Comparison of ENCODE assay signal across 40 mouse cellular contexts in the genomic region with DNA sequence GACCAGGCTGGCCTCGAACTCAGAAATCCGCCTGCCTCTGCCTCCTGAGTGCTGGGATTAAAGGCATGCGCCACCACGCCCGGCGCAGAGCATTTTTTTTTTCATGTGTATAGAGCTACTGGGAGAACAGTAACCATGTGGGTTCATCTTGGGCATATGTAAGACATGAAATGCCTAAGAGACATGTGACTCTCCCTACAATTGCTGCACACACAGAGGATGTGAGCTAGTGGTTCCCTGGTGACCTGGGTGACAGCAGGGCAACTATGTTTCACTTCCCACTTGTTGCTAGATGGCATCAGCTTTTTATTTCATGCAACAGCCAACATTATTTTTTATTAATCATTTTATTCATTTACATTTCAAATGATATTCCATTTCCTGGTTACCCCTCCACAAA. TPM values are rescaled to one million over a fixed set of nuclear protein-coding genes. Genes with fewer than 3 reads are reported as not detected.
DNase-seq lines count a peak whose midpoint lies in the region; ATAC-seq and TF ChIP-seq lines count a peak whose summit lies in the region.
"Had no signal": no experiment of that assay in that cellular context is flagged by ENCODE, and none has a peak within 500 bp of the region (broad histone marks: within the 10 kb centered on the region; RNA-seq: fewer than 3 reads in every experiment).

No protein-coding gene starts in this region.

- H3K4me2 ChIP-seq in CH12.LX (ENCODE audit: insufficient read depth, low read depth, poor library complexity, severe bottlenecking): no peak overlapping the region
- H3K4me2 ChIP-seq: embryonic facial prominence, embryonic 12.5 days; heart, embryonic 15.5 days; kidney, embryonic 15.5 days; limb, embryonic 12.5 days; liver, embryonic 12.5 days; midbrain, embryonic 13.5 days had no signal

- 94% methylated on average over 6 of the region's 6 CpGs for WGBS in midbrain, embryonic 10.5 days

- no peak overlapping the region for H3K9ac ChIP-seq in CH12.LX (ENCODE audit: insufficient read depth, low read depth)
- H3K9ac ChIP-seq: embryonic facial prominence, embryonic 12.5 days; heart, embryonic 15.5 days; kidney, embryonic 15.5 days; limb, embryonic 12.5 days; liver, embryonic 12.5 days; liver, postnatal 0 days; midbrain, embryonic 13.5 days had no signal

- no peak for TF ChIP-seq POLR2A in CH12.LX (IDR thresholded peaks at IDR 0.05; ENCODE audit: low read depth, low read length)

- no peaks in the 10 kb centered on the region for H3K9me3 ChIP-seq in CH12.LX (replicated peaks; ENCODE audit: low read length)
- H3K9me3 ChIP-seq in midbrain, embryonic 10.5 days (replicated peaks): no peaks in the 10 kb centered on the region
- H3K9me3 ChIP-seq: embryonic facial prominence, embryonic 12.5 days; heart, embryonic 15.5 days; kidney, embryonic 15.5 days; limb, embryonic 12.5 days; liver, embryonic 12.5 days; megakaryocyte, embryonic 14.5 days; midbrain, embryonic 13.5 days had no signal

- TF ChIP-seq EP300 in CH12.LX (IDR thresholded peaks at IDR 0.05; ENCODE audit: low read length): no peak

- H3K4me1 ChIP-seq in CH12.LX (ENCODE audit: control insufficient read depth in 1 of 2, insufficient read depth in 2 of 2): peaks cover 0 to 8% of the 10 kb centered on the region in 2 experiments; a peak in 1 of 4 replicates
- no peaks in the 10 kb centered on the region for H3K4me1 ChIP-seq in midbrain, embryonic 10.5 days
- H3K4me1 ChIP-seq: embryonic facial prominence, embryonic 12.5 days; heart, embryonic 15.5 days; kidney, embryonic 15.5 days; limb, embryonic 12.5 days; liver, embryonic 12.5 days; megakaryocyte, embryonic 14.5 days; midbrain, embryonic 13.5 days had no signal

- H3K36me3 ChIP-seq in CH12.LX (replicated peaks in 1 of 2; ENCODE audit: control insufficient read depth in 1 of 2, insufficient read depth in 1 of 2, low read length in 1 of 2): no peaks in the 10 kb centered on the region
- no peaks in the 10 kb centered on the region for H3K36me3 ChIP-seq in splenic B cell, adult 2 months (ENCODE audit: control insufficient read depth, insufficient read depth, low read length, poor library complexity, severe bottlenecking)
- no peaks in the 10 kb centered on the region for H3K36me3 ChIP-seq in midbrain, embryonic 10.5 days
- H3K36me3 ChIP-seq: embryonic facial prominence, embryonic 12.5 days; heart, embryonic 15.5 days; kidney, embryonic 15.5 days; limb, embryonic 12.5 days; liver, embryonic 12.5 days; midbrain, embryonic 13.5 days had no signal

- H3K4me3 ChIP-seq in CH12.LX (replicated peaks in 1 of 3; ENCODE audit: low read depth in 2 of 3, low read length in 2 of 3, poor library complexity in 1 of 3): no peak overlapping the region
- no peak overlapping the region for H3K4me3 ChIP-seq in midbrain, embryonic 10.5 days
- H3K4me3 ChIP-seq: embryonic facial prominence, embryonic 12.5 days; heart, embryonic 15.5 days; kidney, embryonic 15.5 days; left cerebral cortex, adult 2 months; limb, embryonic 12.5 days; liver, embryonic 12.5 days; megakaryocyte, embryonic 14.5 days; midbrain, embryonic 13.5 days had no signal

- dilution Hi-C loops in CH12.LX (cut with MboI; ENCODE audit: extremely low pct_ligation_motif_present, extremely low pct_unique_long_range_greater_than_20kb, low sequenced_read_pairs): no loop called here

- no peaks in the 10 kb centered on the region for H3K79me2 ChIP-seq in CH12.LX (replicated peaks; ENCODE audit: control insufficient read depth, extremely low read depth, insufficient read depth, poor library complexity, severe bottlenecking)

- TF ChIP-seq CTCF in CH12.LX (conservative IDR thresholded peaks at IDR 0.05 in 1 of 2, IDR thresholded peaks at IDR 0.05 in 1 of 2; ENCODE audit: low read depth in 2 of 2, low read length in 2 of 2): no peak

- in situ Hi-C loops in CH12.LX (cut with MboI; ENCODE audit: low pct_ligation_motif_present, low pct_unique_long_range_greater_than_20kb, low sequenced_read_pairs): loop anchor here (25.0 kb wide), 1 partner anchor 350 kb away; no protein-coding TSS in a partner anchor

- no peaks in the 10 kb centered on the region for H3K27me3 ChIP-seq in CH12.LX (replicated peaks)
- no peaks in the 10 kb centered on the region for H3K27me3 ChIP-seq in splenic B cell, adult 2 months (ENCODE audit: control insufficient read depth, insufficient read depth, low read length, poor library complexity, severe bottlenecking)
- no peaks in the 10 kb centered on the region for H3K27me3 ChIP-seq in midbrain, embryonic 10.5 days (ENCODE audit: low read depth, poor library complexity, severe bottlenecking)
- H3K27me3 ChIP-seq: embryonic facial prominence, embryonic 12.5 days; heart, embryonic 15.5 days; kidney, embryonic 15.5 days; limb, embryonic 12.5 days; liver, embryonic 12.5 days; midbrain, embryonic 13.5 days had no signal

- ATAC-seq in monocyte, adult 5-6 weeks (replicated peaks; ENCODE audit: insufficient number of reproducible peaks, low FRiP score, low TSS enrichment, poor library complexity, severe bottlenecking): no peak
- peak; percentile 100 for ATAC-seq in granulocyte monocyte progenitor cell, adult 5-6 weeks (replicated peaks; ENCODE audit: poor library complexity, severe bottlenecking)
- ATAC-seq: forebrain, embryonic 14.5 days; hindbrain, embryonic 16.5 days; liver, embryonic 12.5 days; liver, postnatal 0 days; midbrain, embryonic 13.5 days; Patski had no signal

- TF ChIP-seq RAD21 in CH12.LX (IDR thresholded peaks at IDR 0.05; ENCODE audit: low read depth, low read length): no peak

- no peak overlapping the region for H3K27ac ChIP-seq in CH12.LX (ENCODE audit: insufficient read depth, low read depth)
- no peak overlapping the region for H3K27ac ChIP-seq in midbrain, embryonic 10.5 days (replicated peaks)
- H3K27ac ChIP-seq: embryonic facial prominence, embryonic 12.5 days; heart, embryonic 15.5 days; kidney, embryonic 15.5 days; left cerebral cortex, adult 2 months; limb, embryonic 12.5 days; liver, embryonic 12.5 days; midbrain, embryonic 13.5 days had no signal

- DNase-seq in monocyte, adult 2 months (ENCODE audit: low read depth in 1 of 2, low spot score in 2 of 2): peak; percentile 8 to 35
- DNase-seq in CH12.LX (ENCODE audit: extremely low read depth): no peak
- DNase-seq in splenic B cell, adult 2 months (ENCODE audit: low read depth, low spot score): peak; percentile 55
- no peak for DNase-seq in layer of hippocampus, adult 8-10 months (ENCODE audit: low spot score in 2 of 2)
- no peak for DNase-seq in midbrain, embryonic 10.5 days (ENCODE audit: low spot score)
- DNase-seq: adrenal gland, postnatal 25 days; cerebellum, adult 9-10 months; cerebellum, postnatal 36 days; embryo, embryonic 11 days; gastrocnemius, postnatal 25 days; kidney, adult 18-20 months; kidney, postnatal 25 days; liver, postnatal 0 days; right cerebral cortex, postnatal 25 days; thymus, postnatal 14 days had no signal

TF ChIP-seq in CH12.LX, 34 proteins besides CTCF, POLR2A, EP300 and RAD21:
- no peak for TF ChIP-seq NRF1 (IDR thresholded peaks at IDR 0.05; ENCODE audit: low read depth, low read length)
- TF ChIP-seq IRF4 (IDR thresholded peaks at IDR 0.05; ENCODE audit: low read depth, low read length): 0 out of 2 replicates have a peak, but pooled peaks have one; percentile 10

RNA-seq across cellular contexts. Expression of gene Ublcp1, which starts 32.5 kb away (rescaled TPM):
- 50.1 to 70.9 TPM (median 70.8 TPM) in 3 replicates for total RNA-seq in monocyte, adult 5-6 weeks (2017)
- 18.9 and 20.2 TPM in 2 replicates for total RNA-seq in CH12.LX (2012; rRNA removed)
- total RNA-seq in CH12.LX (2014; rRNA removed): 34.1 and 45.6 TPM in 2 replicates
- 24.9 and 26.7 TPM in 2 replicates for polyA plus RNA-seq in CH12.LX (2012; ENCODE audit: insufficient read length, low read depth)
- 8.4 and 9.3 TPM in 2 replicates for total RNA-seq in granulocyte monocyte progenitor cell, adult 5-6 weeks (2014; fragmentation: Nextera tagmentation)
- total RNA-seq in granulocyte monocyte progenitor cell, adult 5-6 weeks (2017): 4.7 and 12.6 TPM in 2 replicates
- 10 to 100 TPM; 47.9 to 53.0 (median 48.9) TPM for total RNA-seq in layer of hippocampus, adult 8-10 months (2022)
- 72.3 and 74.4 TPM in 2 replicates for polyA plus RNA-seq in midbrain, embryonic 10.5 days (2016; fragmentation: Nextera tagmentation; extraction: Ambion mirVana)

RNA-seq across cellular contexts. Expression of gene Il12b, which starts 37.9 kb away (rescaled TPM):
- not detected in 3 replicates for total RNA-seq in monocyte, adult 5-6 weeks (2017)
- total RNA-seq in CH12.LX (2012; rRNA removed) (not detected in 2 replicates), CH12.LX (2014; rRNA removed) (0.23 TPM in 1 of 2 replicates, not detected in the other)
- polyA plus RNA-seq in CH12.LX (2012; ENCODE audit: insufficient read length, low read depth): not detected in 2 replicates
- not detected in 2 replicates for total RNA-seq in granulocyte monocyte progenitor cell, adult 5-6 weeks (2014; fragmentation: Nextera tagmentation)
- total RNA-seq in granulocyte monocyte progenitor cell, adult 5-6 weeks (2017): not detected in 2 replicates
- total RNA-seq in layer of hippocampus, adult 8-10 months (2022): not detected
- polyA plus RNA-seq in midbrain, embryonic 10.5 days (2016; fragmentation: Nextera tagmentation; extraction: Ambion mirVana): not detected in 2 replicates
- total RNA-seq: adrenal gland, postnatal 25 days; gastrocnemius, adult 18-20 months; gastrocnemius, postnatal 25 days; heart, postnatal 25 days; layer of hippocampus, adult 18-20 months; layer of hippocampus, postnatal 14 days; left cerebral cortex, adult 2 months; left cerebral cortex, postnatal 25 days; MEL; neutrophil, adult 5-6 weeks had no signal
- polyA plus RNA-seq: embryonic facial prominence, embryonic 12.5 days; forebrain, embryonic 14.5 days; heart, embryonic 15.5 days; hindbrain, embryonic 11.5 days; hindbrain, embryonic 16.5 days; intestine, embryonic 14.5 days; kidney, embryonic 15.5 days; limb, embryonic 12.5 days; liver, postnatal 0 days; lung, embryonic 16.5 days; midbrain, embryonic 13.5 days; neural tube, embryonic 11.5 days; Patski; stomach, embryonic 16.5 days had no signal

Comparison
In these comparisons a context has a peak if more than half of its experiments do, and no peak if none do; other contexts are left out.
1. DNase-seq: peak in monocyte, adult 2 months (2 of 2) and splenic B cell, adult 2 months (single experiment); none in CH12.LX (single experiment), layer of hippocampus, adult 8-10 months (0 of 2) and midbrain, embryonic 10.5 days (single experiment).